Mouse (Mus musculus): ENCODE data around the gene Trnt1. TPM values are rescaled to one million over a fixed set of nuclear protein-coding genes. Genes with fewer than 3 reads are reported as not detected.
A peak's percentile ranks its signal among the peaks of the same experiment; 100 is the strongest.

Trnt1 gene
- polyA plus RNA-seq, 1 experiment = 28.2 TPM

DNA sequence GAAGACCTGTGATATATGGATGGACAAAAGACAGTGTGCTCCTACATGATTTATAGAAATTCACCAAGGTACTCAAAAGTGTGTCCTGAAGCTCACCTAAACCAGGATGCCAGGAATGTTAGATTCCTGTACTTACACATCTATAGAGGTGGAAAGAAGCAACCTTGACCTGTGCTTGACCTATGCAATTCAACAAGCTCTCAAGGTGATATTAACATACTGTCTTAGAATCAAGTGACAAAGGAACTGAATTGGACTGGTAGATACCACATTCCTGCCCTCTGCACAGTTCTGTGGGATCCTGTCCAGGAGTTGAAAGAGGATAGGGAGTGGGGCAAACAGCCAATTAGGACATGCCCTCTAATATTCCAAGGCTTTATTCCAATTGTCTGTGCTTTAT lies 51.6 kb downstream of the Trnt1 start:
- no peak for DNase-seq (ENCODE audit: low read depth)
- TF ChIP-seq CTCF (IDR thresholded peaks at IDR 0.05; ENCODE audit: borderline replicate concordance, extremely low read depth, insufficient read depth, insufficient read length) (no peak), POLR2A (IDR thresholded peaks at IDR 0.05; ENCODE audit: borderline replicate concordance, extremely low read depth, insufficient read depth, insufficient read length, poor library complexity, severe bottlenecking) (no peak)

DNA sequence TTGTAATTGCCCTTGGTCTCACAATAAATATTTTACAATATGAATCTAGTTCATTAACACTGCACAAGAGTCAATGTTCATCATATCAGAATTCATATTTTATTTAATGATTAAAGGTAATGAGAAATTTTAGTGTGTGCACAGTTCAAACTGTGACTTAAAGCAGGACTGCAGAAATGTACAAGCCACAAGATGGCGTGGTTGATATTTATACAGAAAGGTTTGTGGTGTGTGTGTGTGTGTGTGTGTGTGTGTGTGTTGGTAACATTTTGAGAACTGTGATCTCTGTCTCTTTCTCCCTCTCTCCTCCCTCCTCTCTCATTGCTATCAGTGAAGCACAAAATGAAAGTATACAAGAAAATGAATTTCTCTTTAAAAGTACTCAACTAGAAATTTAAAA lies 53.4 kb downstream of the Trnt1 start:
- TF ChIP-seq CTCF (IDR thresholded peaks at IDR 0.05; ENCODE audit: borderline replicate concordance, extremely low read depth, insufficient read depth, insufficient read length) = peak; percentile 42; the same call in 1 of the 2 replicates
- no peak for TF ChIP-seq POLR2A (IDR thresholded peaks at IDR 0.05; ENCODE audit: borderline replicate concordance, extremely low read depth, insufficient read depth, insufficient read length, poor library complexity, severe bottlenecking)
- DNase-seq (ENCODE audit: low read depth) = peak; percentile 75

Other genes with a start within 250 kb of the Trnt1 start
- gene Il5ra, start 20.1 kb upstream of the Trnt1 start, polyA plus RNA-seq (2012; rRNA removed) = 0.01 TPM in 1 of 2 replicates, not detected in the other
- gene Crbn, start 31.0 kb downstream of the Trnt1 start, polyA plus RNA-seq (2012; rRNA removed) = 23.2 and 26.2 TPM in 2 replicates